9 mouse cellular contexts compared by ENCODE assay signal in the genomic region with DNA sequence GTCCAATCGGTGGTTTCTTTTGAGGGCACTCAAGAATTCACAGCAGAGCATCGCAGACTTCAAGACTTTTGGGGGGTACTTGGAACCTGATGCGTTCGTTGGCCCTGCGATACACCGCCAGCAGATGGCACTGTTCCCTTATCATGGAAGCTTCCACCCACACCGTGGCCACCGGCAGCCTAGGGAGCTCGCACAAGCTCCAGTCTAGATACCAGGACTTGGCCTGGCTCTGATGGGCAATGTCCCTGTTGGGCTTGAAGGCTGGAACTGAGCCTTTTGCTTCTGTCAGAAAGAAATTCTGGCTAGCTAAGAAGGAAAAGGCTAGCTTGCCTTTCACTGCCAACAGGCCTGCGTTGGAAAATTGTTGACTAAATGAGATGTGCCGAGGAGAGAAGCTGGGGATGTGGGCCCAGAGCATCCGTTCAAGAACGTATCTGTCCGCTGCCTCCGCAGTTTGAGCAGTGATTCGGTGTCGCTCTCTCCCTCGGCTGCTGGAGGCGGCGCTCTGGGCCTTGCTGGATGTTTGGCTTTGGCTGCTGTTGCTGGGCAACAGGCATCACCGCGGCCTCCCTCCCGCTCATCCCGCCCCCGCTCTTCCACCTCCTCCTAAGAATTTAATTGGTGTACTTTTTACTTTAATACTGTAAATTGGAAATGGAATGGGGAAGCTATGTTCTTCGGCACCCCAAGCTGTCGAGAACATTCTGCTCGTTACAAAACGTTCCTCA. TPM values are rescaled to one million over a fixed set of nuclear protein-coding genes. Genes with fewer than 3 reads are reported as not detected.
DNase-seq lines count a peak whose midpoint lies in the region; ATAC-seq and TF ChIP-seq lines count a peak whose summit lies in the region.
"Had no signal": no experiment of that assay in that cellular context is flagged by ENCODE, and none has a peak within 500 bp of the region (broad histone marks: within the 10 kb centered on the region; RNA-seq: fewer than 3 reads in every experiment).

Gene Gm9837 (minus strand): TSS at position 512 of the 728 bp plus-strand sequence.

- DNase-seq in CD8-positive naive resting alpha-beta T cell, adult 2 months (ENCODE audit: low read depth in 2 of 2, low spot score in 2 of 2) = peak; percentile 72 to 85
- DNase-seq in c-Kit-positive CD71-negative TER-119-negative erythroid progenitor cells, embryonic 14.5 days (ENCODE audit: low read depth) = peak; percentile 88
- peak; percentile 95 for DNase-seq in forebrain, embryonic 11.5 days (ENCODE audit: low spot score)
- DNase-seq in kidney, postnatal 25 days = peak; percentile 89 to 96
- peak; percentile 68 to 72 (median 70) for DNase-seq in liver, embryonic 14.5 days (ENCODE audit: low read depth in 3 of 3, low spot score in 3 of 3)
- DNase-seq in neural tube, embryonic 11.5 days (ENCODE audit: low spot score) = peak; percentile 91

- TF ChIP-seq EP300 in liver, embryonic 14.5 days (IDR thresholded peaks at IDR 0.05; ENCODE audit: low read depth) = no peak

- H3K4me3 ChIP-seq in forebrain, embryonic 11.5 days (ENCODE audit: low read depth, low read length) = peak within 1 kb of the TSS; percentile 20; the same call in 1 of the 2 replicates
- peak within 1 kb of the TSS; percentile 20 for H3K4me3 ChIP-seq in heart, embryonic 16.5 days (ENCODE audit: low read length)
- H3K4me3 ChIP-seq in liver, embryonic 14.5 days (ENCODE audit: insufficient read depth in 1 of 2, low read depth in 2 of 2, low read length in 2 of 2) = no peak within 1 kb of the TSS
- 0 out of 2 replicates have a peak within 1 kb of the TSS, but pooled peaks have one; percentile 10 for H3K4me3 ChIP-seq in neural tube, embryonic 11.5 days (ENCODE audit: low read depth, low read length)
- peak within 1 kb of the TSS; percentile 27 for H3K4me3 ChIP-seq in stomach, embryonic 16.5 days (replicated peaks; ENCODE audit: low read length)

- peak within 1 kb of the TSS; percentile 50 for H3K4me2 ChIP-seq in forebrain, embryonic 11.5 days (ENCODE audit: low read depth, low read length, severe bottlenecking)
- H3K4me2 ChIP-seq in heart, embryonic 16.5 days (ENCODE audit: low read depth, low read length) = peak within 1 kb of the TSS; percentile 51
- peak within 1 kb of the TSS; percentile 24; the same call in 1 of the 2 replicates for H3K4me2 ChIP-seq in liver, embryonic 14.5 days (ENCODE audit: low read depth)
- peak within 1 kb of the TSS; percentile 36 for H3K4me2 ChIP-seq in neural tube, embryonic 11.5 days (ENCODE audit: low read depth)
- H3K4me2 ChIP-seq in stomach, embryonic 16.5 days (ENCODE audit: low read depth, low read length) = peak within 1 kb of the TSS; percentile 49

- peak; percentile 80 for ATAC-seq in forebrain, embryonic 11.5 days (replicated peaks; ENCODE audit: low FRiP score)
- ATAC-seq in heart, embryonic 16.5 days (replicated peaks; ENCODE audit: extremely low read depth, insufficient read depth, low FRiP score) = peak; percentile 67
- ATAC-seq in liver, embryonic 14.5 days (ENCODE audit: insufficient read depth) = peak; percentile 69
- peak; percentile 71; the same call in 1 of the 2 replicates for ATAC-seq in neural tube, embryonic 11.5 days (ENCODE audit: insufficient read depth, low FRiP score, low TSS enrichment)
- peak; percentile 78; the same call in 1 of the 2 replicates for ATAC-seq in stomach, embryonic 16.5 days (ENCODE audit: insufficient read depth, low FRiP score)

- no peak within 1 kb of the TSS for H3K27ac ChIP-seq in forebrain, embryonic 11.5 days (ENCODE audit: low read depth, low read length)
- no peak within 1 kb of the TSS for H3K27ac ChIP-seq in heart, embryonic 16.5 days (ENCODE audit: low read length)
- no peak within 1 kb of the TSS for H3K27ac ChIP-seq in liver, embryonic 14.5 days
- no peak within 1 kb of the TSS for H3K27ac ChIP-seq in neural tube, embryonic 11.5 days (ENCODE audit: low read depth, low read length)
- H3K27ac ChIP-seq in stomach, embryonic 16.5 days (ENCODE audit: low read length) = no peak within 1 kb of the TSS

- WGBS in forebrain, embryonic 11.5 days = 3% methylated on average over 29 of the region's 29 CpGs
- 4% methylated on average over 29 of the region's 29 CpGs for WGBS in heart, embryonic 16.5 days
- 8% methylated on average over 29 of the region's 29 CpGs for WGBS in liver, embryonic 14.5 days (ENCODE audit: insufficient replicate concordance)
- WGBS in neural tube, embryonic 11.5 days = 2% methylated on average over 29 of the region's 29 CpGs
- 5% methylated on average over 29 of the region's 29 CpGs for WGBS in stomach, embryonic 16.5 days

- peak; percentile 98 for TF ChIP-seq CTCF in liver, embryonic 14.5 days (IDR thresholded peaks at IDR 0.05; ENCODE audit: low read depth)

- no peaks in the 10 kb centered on the region for H3K36me3 ChIP-seq in forebrain, embryonic 11.5 days (ENCODE audit: control insufficient read depth, insufficient read depth, low read length)
- H3K36me3 ChIP-seq in heart, embryonic 16.5 days (ENCODE audit: control insufficient read depth, insufficient read depth) = no peaks in the 10 kb centered on the region
- H3K36me3 ChIP-seq in liver, embryonic 14.5 days (replicated peaks; ENCODE audit: control insufficient read depth, insufficient read depth, low read depth) = no peaks in the 10 kb centered on the region
- no peaks in the 10 kb centered on the region for H3K36me3 ChIP-seq in neural tube, embryonic 11.5 days (ENCODE audit: control insufficient read depth, insufficient read depth, low read length)
- H3K36me3 ChIP-seq in stomach, embryonic 16.5 days (ENCODE audit: control insufficient read depth, insufficient read depth, low read length) = no peaks in the 10 kb centered on the region

- H3K27me3 ChIP-seq in forebrain, embryonic 11.5 days (ENCODE audit: control insufficient read depth, insufficient read depth, low read length) = peaks cover 16% of the 10 kb centered on the region
- peaks cover 48% of the 10 kb centered on the region for H3K27me3 ChIP-seq in heart, embryonic 16.5 days (ENCODE audit: control insufficient read depth, insufficient read depth, low read length)
- peaks cover 49% of the 10 kb centered on the region for H3K27me3 ChIP-seq in liver, embryonic 14.5 days (ENCODE audit: control insufficient read depth, insufficient read depth, low read length)
- peaks cover 25% of the 10 kb centered on the region for H3K27me3 ChIP-seq in neural tube, embryonic 11.5 days (ENCODE audit: control insufficient read depth, insufficient read depth, low read length)
- H3K27me3 ChIP-seq in stomach, embryonic 16.5 days (ENCODE audit: control insufficient read depth, insufficient read depth, low read length) = peaks cover 41% of the 10 kb centered on the region

- peaks cover 6% of the 10 kb centered on the region for H3K4me1 ChIP-seq in forebrain, embryonic 11.5 days (replicated peaks; ENCODE audit: control insufficient read depth, insufficient read depth, low read length)
- H3K4me1 ChIP-seq in heart, embryonic 16.5 days (ENCODE audit: control insufficient read depth, insufficient read depth, low read length) = peaks cover 15% of the 10 kb centered on the region; the same call in 1 of the 2 replicates
- peaks cover 0 to 2% of the 10 kb centered on the region in 2 experiments; a peak in 1 of 4 replicates for H3K4me1 ChIP-seq in liver, embryonic 14.5 days (replicated peaks; ENCODE audit: control insufficient read depth in 2 of 2, insufficient read depth in 2 of 2, low read length in 1 of 2)
- H3K4me1 ChIP-seq in neural tube, embryonic 11.5 days (ENCODE audit: control insufficient read depth, insufficient read depth, low read length) = peaks cover 13% of the 10 kb centered on the region
- peaks cover 17% of the 10 kb centered on the region for H3K4me1 ChIP-seq in stomach, embryonic 16.5 days (ENCODE audit: control insufficient read depth, insufficient read depth, low read length)

- H3K9ac ChIP-seq in forebrain, embryonic 11.5 days (ENCODE audit: low read length) = peak within 1 kb of the TSS; percentile 4; the same call in 1 of the 2 replicates
- H3K9ac ChIP-seq in heart, embryonic 16.5 days (ENCODE audit: low read length) = 0 out of 2 replicates have a peak within 1 kb of the TSS, but pooled peaks have one; percentile 9
- no peak within 1 kb of the TSS for H3K9ac ChIP-seq in liver, embryonic 14.5 days (replicated peaks)
- H3K9ac ChIP-seq in neural tube, embryonic 11.5 days (ENCODE audit: low read length) = peak within 1 kb of the TSS; percentile 5; the same call in 1 of the 2 replicates
- H3K9ac ChIP-seq in stomach, embryonic 16.5 days (ENCODE audit: low read length) = peak within 1 kb of the TSS; percentile 4; the same call in 1 of the 2 replicates

- no peaks in the 10 kb centered on the region for H3K9me3 ChIP-seq in forebrain, embryonic 11.5 days (ENCODE audit: control insufficient read depth, low read length)
- H3K9me3 ChIP-seq in heart, embryonic 16.5 days (replicated peaks; ENCODE audit: control insufficient read depth, low read length) = no peaks in the 10 kb centered on the region
- H3K9me3 ChIP-seq in liver, embryonic 14.5 days (ENCODE audit: control insufficient read depth, low read length) = no peaks in the 10 kb centered on the region
- no peaks in the 10 kb centered on the region for H3K9me3 ChIP-seq in neural tube, embryonic 11.5 days (ENCODE audit: control insufficient read depth, low read length)
- no peaks in the 10 kb centered on the region for H3K9me3 ChIP-seq in stomach, embryonic 16.5 days (replicated peaks; ENCODE audit: control insufficient read depth, low read length)

RNA-seq across cellular contexts. Expression of gene Gm9837, which starts in this region (rescaled TPM):
- not detected in 2 replicates for polyA plus RNA-seq in forebrain, embryonic 11.5 days (2014; fragmentation: Nextera tagmentation; extraction: Ambion mirVana)
- polyA plus RNA-seq in heart, embryonic 16.5 days (2015; fragmentation: Nextera tagmentation; extraction: Ambion mirVana) = not detected in 2 replicates
- polyA plus RNA-seq in liver, embryonic 14.5 days (2012; rRNA removed) = not detected in 2 replicates
- polyA plus RNA-seq in liver, embryonic 14.5 days (2014; fragmentation: Nextera tagmentation; extraction: Ambion mirVana) = not detected in 2 replicates
- polyA plus RNA-seq in neural tube, embryonic 11.5 days (2014; fragmentation: Nextera tagmentation; extraction: Ambion mirVana) = not detected in 2 replicates
- polyA plus RNA-seq in stomach, embryonic 16.5 days (2015; fragmentation: Nextera tagmentation; extraction: Ambion mirVana) = not detected in 2 replicates
- polyA plus RNA-seq: gonadal fat pad, adult 2 months had no signal

Comparison
In these comparisons a context has a peak if more than half of its experiments do, and no peak if none do; other contexts are left out.
1. Peak in DNase-seq, ATAC-seq, H3K4me3 ChIP-seq, H3K9ac ChIP-seq and H3K4me2 ChIP-seq in forebrain, embryonic 11.5 days; RNA of the gene not detected or under 1 TPM.
2. Peak in ATAC-seq, H3K4me3 ChIP-seq, H3K9ac ChIP-seq and H3K4me2 ChIP-seq in heart, embryonic 16.5 days; RNA of the gene not detected or under 1 TPM.
3. Peak in DNase-seq, ATAC-seq and H3K4me2 ChIP-seq in liver, embryonic 14.5 days; RNA of the gene not detected or under 1 TPM.
4. Peak in DNase-seq, ATAC-seq, H3K4me3 ChIP-seq, H3K9ac ChIP-seq and H3K4me2 ChIP-seq in neural tube, embryonic 11.5 days; RNA of the gene not detected or under 1 TPM.
5. Peak in ATAC-seq, H3K4me3 ChIP-seq, H3K9ac ChIP-seq and H3K4me2 ChIP-seq in stomach, embryonic 16.5 days; RNA of the gene not detected or under 1 TPM.